Mouse (Mus musculus): ENCODE data around the gene Hnf4a.

DNA sequence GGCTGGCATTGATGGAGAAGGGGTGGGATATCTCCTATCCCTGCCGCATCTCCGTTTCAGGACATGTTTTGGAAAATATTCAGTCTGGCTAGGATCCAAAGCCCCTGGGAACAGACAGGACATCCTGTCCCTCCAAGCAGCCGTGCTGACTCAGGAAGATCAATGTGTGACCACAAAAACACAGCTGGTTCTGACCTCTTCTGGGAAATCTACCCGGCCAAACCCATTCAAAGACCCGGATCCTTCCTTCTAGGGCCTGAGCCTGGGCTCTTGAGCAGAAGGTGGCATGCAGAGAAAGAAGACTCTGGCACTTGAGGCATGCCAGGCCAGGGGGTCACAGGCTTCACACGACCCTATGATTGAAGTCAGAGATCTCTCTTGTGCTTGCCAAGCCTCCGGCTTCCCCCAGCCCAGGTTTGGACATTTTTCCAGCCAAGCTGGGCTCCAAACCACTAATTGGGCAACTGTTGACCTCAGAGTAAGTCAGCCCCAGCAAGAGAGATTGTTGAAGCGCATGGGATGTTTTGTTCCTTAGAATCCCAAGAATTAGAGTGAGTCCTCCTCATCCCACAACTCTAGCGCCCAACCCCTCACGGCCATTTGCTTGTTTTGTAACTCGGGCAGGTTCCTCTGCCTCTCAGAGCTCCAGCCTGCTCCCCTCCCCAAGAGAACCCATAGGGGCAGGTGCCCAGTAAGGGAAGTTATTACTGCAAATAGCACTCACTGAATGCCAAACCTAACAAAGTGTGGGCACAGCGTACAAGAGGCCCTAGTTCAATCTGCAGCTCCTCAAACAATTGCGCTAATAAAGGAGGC, 89.7 kb downstream of the Hnf4a start:
- TF ChIP-seq USF1 (IDR thresholded peaks at IDR 0.05; ENCODE audit: low read depth, low read length) (no peak), CTCF (IDR thresholded peaks at IDR 0.05 in 2 of 3, conservative IDR thresholded peaks at IDR 0.05 in 1 of 3; ENCODE audit: control insufficient read depth in 1 of 3, insufficient read depth in 1 of 3, low read depth in 2 of 3, low read length in 3 of 3, poor library complexity in 1 of 3, severe bottlenecking in 1 of 3) (no peak), POLR2A (IDR thresholded peaks at IDR 0.05; ENCODE audit: control insufficient read depth in 1 of 2, insufficient read depth in 1 of 2, low read depth in 1 of 2, low read length in 2 of 2, poor library complexity in 1 of 2) (no peak), JUND (IDR thresholded peaks at IDR 0.05; ENCODE audit: low read depth, low read length) (no peak), NRF1 (IDR thresholded peaks at IDR 0.05; ENCODE audit: insufficient read depth, low read depth, low read length, poor library complexity, severe bottlenecking) (no peak), CHD2 (IDR thresholded peaks at IDR 0.05; ENCODE audit: low read length) (no peak), TCF12 (IDR thresholded peaks at IDR 0.05; ENCODE audit: low read depth, low read length) (no peak), KAT2A (conservative IDR thresholded peaks at IDR 0.05; ENCODE audit: low read depth, low read length) (no peak), E2F4 (IDR thresholded peaks at IDR 0.05; ENCODE audit: borderline replicate concordance, low read depth, low read length) (no peak), MAX (IDR thresholded peaks at IDR 0.05; ENCODE audit: low read length) (no peak), GABPA (IDR thresholded peaks at IDR 0.05; ENCODE audit: low read depth, low read length) (no peak), RCOR1 (IDR thresholded peaks at IDR 0.05; ENCODE audit: low read depth, low read length) (no peak)

All from MEL (cell line).